Mouse (Mus musculus) layer of hippocampus, adult 6 months (tissue): ENCODE measurements around the gene Olfr141. TPM values are rescaled to one million over a fixed set of nuclear protein-coding genes. Genes with fewer than 3 reads are reported as not detected.

Experiments used
- long read RNA-seq, 2 experiments: library from polyadenylated mRNA; unstranded; transcript quantifications; one replicate each; pipeline ENCODE4 v2.0.0; 2019 to 2020
- polyA plus RNA-seq: library from polyadenylated mRNA; unstranded; fragments of <200 nt; fragmentation: Nextera tagmentation; gene quantifications from 2 replicates; pipeline ENCODE4 v1.2.3, GENCODE M21; 2021

Gene Olfr141
- polyA plus RNA-seq: not detected in 2 replicates
- long read RNA-seq, experiment 1: 0 reads
- long read RNA-seq, experiment 2: 0 reads

GRCm38 (mm10) chr2:86809918-86810317 lies at the start of gene Olfr141:
Gene Olfr141 (minus strand): TSS chr2:86810018.

GRCm38 (mm10) chr2:86851596-86851995 lies 41.8 kb upstream of the Olfr141 start, which contains the start of gene Olfr1095:
Gene Olfr1095 (minus strand): TSS chr2:86851696.

DNA sequence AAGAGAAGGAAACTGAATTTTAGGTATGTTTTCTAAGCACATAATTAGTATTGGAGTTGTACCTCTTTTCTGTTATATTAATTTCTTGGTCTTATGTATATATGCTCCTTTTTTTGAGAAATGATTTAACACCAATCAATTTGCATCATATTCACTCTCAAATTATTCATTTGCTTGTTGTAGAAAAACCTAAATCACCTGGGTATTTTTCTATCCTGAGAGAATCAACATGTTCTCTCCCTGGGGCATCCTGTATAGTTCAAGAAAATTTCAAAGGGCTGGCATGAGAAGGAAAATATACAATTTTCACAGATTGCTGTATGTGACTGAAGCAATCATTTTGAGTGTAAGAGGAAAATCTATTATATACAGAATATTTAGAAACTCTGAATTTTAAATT lies 14.5 kb upstream of the Olfr141 start, which contains the start of gene Olfr1094:
TSS of gene Olfr1094 (plus strand) at position 301 of the 400 bp plus-strand sequence.

GRCm38 (mm10) chr2:86782179-86782578 lies 27.6 kb downstream of the Olfr141 start, which contains the start of gene Olfr1093:
Gene Olfr1093 (plus strand): TSS chr2:86782479.

DNA sequence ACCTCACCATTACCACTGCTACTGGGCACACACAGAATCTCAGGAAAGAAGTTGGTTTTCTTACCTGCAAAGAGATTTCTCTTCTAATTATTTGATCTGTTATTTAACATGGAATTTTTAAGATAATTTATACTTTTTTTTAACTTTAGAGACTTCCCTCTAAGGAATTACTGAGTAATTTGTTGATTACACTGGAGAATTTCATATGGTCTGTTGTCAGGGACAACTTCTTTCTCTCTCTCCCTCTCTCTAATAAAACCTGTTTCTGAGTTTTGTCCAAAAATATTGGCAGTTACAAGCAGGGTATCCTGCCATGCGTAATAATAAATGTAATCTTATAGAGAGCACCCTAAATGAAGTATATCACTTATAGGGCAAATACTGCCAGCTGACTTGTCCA lies 50.9 kb downstream of the Olfr141 start, which contains the start of gene Olfr1090:
TSS of gene Olfr1090 (minus strand) at position 101 of the 400 bp plus-strand sequence.

Other genes starting within 250 kb of the Olfr141 start
- gene Olfr1082, start 211.1 kb downstream of the Olfr141 start, polyA plus RNA-seq: not detected in 2 replicates
- not detected in 2 replicates for gene Olfr1084, start 170.3 kb downstream of the Olfr141 start, polyA plus RNA-seq
- not detected in 2 replicates for gene Olfr1085, start 148.0 kb downstream of the Olfr141 start, polyA plus RNA-seq
- gene Olfr1086, start 129.9 kb downstream of the Olfr141 start, polyA plus RNA-seq: not detected in 2 replicates
- gene Olfr1087, start 111.6 kb downstream of the Olfr141 start, polyA plus RNA-seq: not detected in 2 replicates
- gene Olfr1089, start 76.3 kb downstream of the Olfr141 start, polyA plus RNA-seq: not detected in 2 replicates
- not detected in 2 replicates for gene Olfr1090, start 51.0 kb downstream of the Olfr141 start, polyA plus RNA-seq
- gene Olfr1093, start 27.5 kb downstream of the Olfr141 start, polyA plus RNA-seq: not detected in 2 replicates
- not detected in 2 replicates for gene Olfr1094, start 14.6 kb upstream of the Olfr141 start, polyA plus RNA-seq
- not detected in 2 replicates for gene Olfr1095, start 41.7 kb upstream of the Olfr141 start, polyA plus RNA-seq
- not detected in 2 replicates for gene Gm13723, start 64.8 kb upstream of the Olfr141 start, polyA plus RNA-seq
- gene Olfr1097, start 82.2 kb upstream of the Olfr141 start, polyA plus RNA-seq: not detected in 2 replicates
- gene Olfr1098, start 114.5 kb upstream of the Olfr141 start, polyA plus RNA-seq: not detected in 2 replicates
- gene Olfr1099, start 150.7 kb upstream of the Olfr141 start, polyA plus RNA-seq: not detected in 2 replicates
- gene Olfr1100, start 169.9 kb upstream of the Olfr141 start, polyA plus RNA-seq: not detected in 2 replicates
- not detected in 2 replicates for gene Olfr1101, start 181.2 kb upstream of the Olfr141 start, polyA plus RNA-seq
- not detected in 2 replicates for gene Olfr1102, start 188.4 kb upstream of the Olfr141 start, polyA plus RNA-seq
- not detected in 2 replicates for gene Olfr1104, start 217.1 kb upstream of the Olfr141 start, polyA plus RNA-seq
- gene Olfr1105, start 226.5 kb upstream of the Olfr141 start, polyA plus RNA-seq: not detected in 2 replicates
- gene Olfr1106, start 242.3 kb upstream of the Olfr141 start, polyA plus RNA-seq: not detected in 2 replicates